Mouse (Mus musculus) brain, embryonic 14.5 days (tissue): ENCODE data around the gene 1110051M20Rik.

ENCODE experiments used
- CTCF ChIP-seq: fragments of 200-500 bp; IDR thresholded peaks from 2 replicates; pipeline ENCODE4 v1.5.1; 2012; ENCODE audit warnings: inconsistent platforms, mild to moderate bottlenecking, moderate library complexity, borderline replicate concordance; ENCODE audit not compliant: insufficient read depth, insufficient read length; ENCODE audit errors: extremely low read depth
- POLR2A ChIP-seq: fragments of 200-500 bp; IDR thresholded peaks from 2 replicates; pipeline ENCODE4 v1.6.1; 2012; ENCODE audit warnings: mild to moderate bottlenecking, inconsistent platforms, borderline replicate concordance; ENCODE audit not compliant: poor library complexity, insufficient read depth, insufficient read length, severe bottlenecking; ENCODE audit errors: extremely low read depth

DNA sequence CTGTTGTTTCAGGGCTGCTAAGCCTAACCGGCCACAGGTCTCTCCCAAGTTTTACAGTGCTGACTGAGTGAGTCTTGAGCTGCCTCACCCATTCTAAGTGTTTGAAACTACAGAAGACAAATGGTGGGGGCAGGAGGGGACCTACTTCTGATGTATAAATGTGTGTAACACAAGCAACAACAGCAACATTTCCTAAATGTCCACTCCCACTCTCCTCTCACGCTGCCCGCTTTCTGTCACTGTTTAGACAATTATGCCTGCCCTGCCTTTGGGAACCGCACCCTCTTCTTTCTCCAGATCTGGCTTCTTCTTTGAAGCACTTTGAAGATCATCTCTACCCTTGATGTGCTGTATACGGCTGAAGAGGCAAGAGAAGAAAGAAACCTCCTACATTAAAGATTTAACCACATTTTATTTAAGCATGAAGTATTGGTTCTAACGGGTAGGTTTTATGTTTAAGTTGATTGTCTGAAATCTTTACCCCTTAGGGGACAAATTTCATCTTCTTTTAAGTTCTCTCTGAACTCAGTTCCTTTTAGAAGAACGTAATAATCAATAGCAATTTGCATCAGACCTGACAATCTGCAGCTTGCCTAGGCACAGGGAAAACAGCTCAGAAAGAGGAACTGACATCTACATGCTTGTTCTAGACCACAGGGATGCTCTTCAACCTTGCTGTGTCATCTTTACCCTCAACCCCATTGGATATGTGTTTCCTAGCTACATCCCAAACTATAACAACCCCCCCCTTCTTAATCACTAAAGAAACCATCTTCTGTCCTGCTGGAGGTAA lies 113.3 kb downstream of the 1110051M20Rik start:
- TF ChIP-seq CTCF (no peak), POLR2A (no peak)
